Mouse (Mus musculus) erythroblast, embryonic 14.5 days (primary cell): ENCODE results near the gene Mmrn2.

Experiments used
- GATA1 ChIP-seq: IDR thresholded peaks from 2 replicates; pipeline ENCODE4 v1.6.1; 2012; ENCODE audit warnings: low read length, inconsistent platforms, mixed read lengths
- TAL1 ChIP-seq: IDR thresholded peaks from 3 replicates; pipeline ENCODE4 v1.6.1; 2012; ENCODE audit warnings: low read length, inconsistent platforms, mixed read lengths

GRCm38 (mm10) chr14:34446624-34447023 is 71.4 kb downstream of the Mmrn2 start:
- TF ChIP-seq GATA1: no peak
- no peak for TF ChIP-seq TAL1
